Mouse (Mus musculus): ENCODE data around the gene Crp.

Gene Crp

DNA sequence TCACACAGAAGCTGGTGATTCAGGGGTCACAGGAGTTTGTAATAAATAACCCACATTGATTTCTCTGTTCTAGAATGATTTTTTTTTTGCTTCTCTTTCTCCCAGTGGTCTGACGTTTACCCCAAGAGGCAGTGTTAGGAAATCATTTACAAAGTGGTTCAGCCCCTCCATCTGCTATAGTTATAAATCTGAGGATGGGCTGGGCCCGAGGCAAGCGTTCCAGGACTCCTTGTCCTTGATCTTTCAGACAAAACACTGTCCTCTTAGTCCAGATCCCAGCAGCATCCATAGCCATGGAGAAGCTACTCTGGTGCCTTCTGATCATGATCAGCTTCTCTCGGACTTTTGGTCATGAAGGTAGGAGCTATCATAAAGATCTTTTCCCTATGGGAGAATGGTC is at the start of gene Crp:
Gene Crp, plus strand, starts transcription at position 212 of the 400 bp plus-strand sequence.
- DNase-seq (ENCODE audit: low read depth, low spot score) = peak; percentile 28

- DNase-seq (ENCODE audit: low read depth, low spot score) = no peak
Measured at GRCm38 (mm10) chr1:172649396-172649795, 48.5 kb upstream of the Crp start.

GRCm38 (mm10) chr1:172650519-172651287 is 47.2 kb upstream of the Crp start:
- no peak for DNase-seq (ENCODE audit: low read depth, low spot score)

- DNase-seq (ENCODE audit: low read depth, low spot score) = no peak
Measured at GRCm38 (mm10) chr1:172651288-172651987, 46.4 kb upstream of the Crp start.

- DNase-seq (ENCODE audit: low read depth, low spot score) = no peak
Measured at GRCm38 (mm10) chr1:172652040-172652662, 45.7 kb upstream of the Crp start.

DNA sequence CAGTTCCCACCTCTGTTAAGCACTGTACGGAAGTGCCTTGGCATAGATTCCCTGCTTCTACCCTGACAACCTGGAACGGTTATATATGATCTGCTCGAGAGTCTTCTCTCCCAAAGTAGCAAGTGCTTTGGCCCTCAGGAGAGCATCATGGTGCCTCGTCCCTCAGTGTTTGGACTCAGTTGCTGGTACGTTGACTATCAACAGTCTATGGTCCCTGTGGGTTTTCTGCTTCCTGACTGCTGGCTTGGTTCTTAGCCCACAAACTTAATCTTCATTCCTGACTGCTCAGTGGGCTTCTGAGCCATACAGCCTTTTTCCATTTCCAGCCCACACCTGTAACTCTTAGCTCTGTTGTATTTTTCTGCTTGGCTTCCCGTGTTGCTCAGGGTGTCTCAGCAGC is 44.0 kb upstream of the Crp start:
- no peak for DNase-seq (ENCODE audit: low read depth, low spot score)

- DNase-seq (ENCODE audit: low read depth, low spot score) = no peak
Measured at GRCm38 (mm10) chr1:172657266-172657665, 40.6 kb upstream of the Crp start.

DNA sequence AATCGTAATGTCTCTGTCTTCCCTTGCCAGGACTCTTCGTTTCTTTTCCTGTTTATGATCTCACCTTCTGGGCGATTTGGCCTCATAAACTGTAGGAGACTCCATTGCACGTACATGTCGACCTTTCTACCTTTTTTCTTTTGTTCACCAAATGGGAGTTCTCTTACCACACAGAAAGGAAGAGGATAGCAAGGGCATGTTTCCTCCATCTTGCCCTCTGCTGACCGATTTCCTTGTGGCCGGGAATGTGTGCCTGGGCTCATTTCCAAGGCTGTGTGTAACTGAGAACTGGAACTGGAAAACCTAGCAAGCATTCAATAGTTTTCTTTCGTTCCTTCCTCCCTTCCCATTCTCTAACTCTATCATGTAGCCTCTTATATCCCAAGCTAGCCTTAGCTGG is 38.2 kb upstream of the Crp start:
- DNase-seq (ENCODE audit: low read depth, low spot score) = no peak

DNA sequence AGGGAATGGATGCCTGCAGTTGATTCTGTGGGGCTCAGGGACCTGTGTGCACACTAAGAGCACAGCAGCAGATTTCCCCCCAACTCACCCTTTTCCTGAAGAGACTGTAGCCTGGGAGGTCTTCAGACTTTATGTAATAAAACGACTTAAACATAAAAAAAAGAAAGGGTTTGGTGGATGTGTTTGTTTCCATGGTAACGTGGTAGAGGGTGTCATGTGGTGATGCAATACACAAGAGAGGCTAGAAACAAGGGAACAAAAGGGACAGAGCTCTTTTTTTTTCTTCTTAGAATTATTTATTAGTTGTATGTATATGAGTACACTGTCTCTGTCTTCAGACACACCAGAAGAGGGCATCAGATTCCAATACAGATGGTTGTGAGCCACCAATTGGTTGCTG is 32.4 kb upstream of the Crp start:
- DNase-seq (ENCODE audit: low read depth, low spot score) = no peak

DNA sequence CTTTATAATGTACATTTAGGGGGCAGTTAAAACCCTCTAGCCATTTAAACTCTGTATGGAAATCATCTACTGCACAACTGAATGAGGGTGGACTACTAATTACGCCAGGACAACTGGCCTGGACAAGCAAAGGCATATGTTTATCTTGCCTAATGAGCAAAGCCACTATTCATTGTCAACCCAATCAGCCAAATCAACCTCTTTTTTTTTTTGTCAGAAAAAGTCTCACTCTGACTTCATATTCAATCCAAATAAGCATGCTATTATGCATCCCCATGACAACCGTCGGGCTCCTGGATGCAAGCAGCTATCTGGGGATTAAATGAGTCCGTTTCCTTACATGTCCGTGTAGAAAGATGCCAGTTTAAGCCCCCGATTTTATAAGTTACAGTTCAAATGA is 30.3 kb upstream of the Crp start:
- no peak for DNase-seq (ENCODE audit: low read depth, low spot score)

DNA sequence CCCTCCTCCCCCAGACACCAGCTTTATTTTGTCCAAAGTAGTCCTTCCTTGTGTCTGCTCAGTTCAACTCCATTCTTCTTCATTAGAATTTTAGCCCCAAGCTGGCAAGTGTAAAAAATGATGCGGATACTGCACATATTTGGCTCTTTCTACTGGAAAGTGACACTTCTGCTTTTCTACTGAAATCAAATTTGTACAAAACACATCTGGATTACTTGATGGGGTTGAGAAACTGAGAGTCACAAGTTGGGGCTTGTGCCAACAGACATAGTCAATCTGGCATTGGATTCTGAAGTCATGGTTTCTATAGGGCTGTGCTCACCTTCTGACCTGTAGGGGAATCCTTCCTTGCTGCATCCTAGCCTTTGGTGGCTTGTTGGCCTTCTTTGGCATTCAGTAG is 27.1 kb upstream of the Crp start:
- no peak for DNase-seq (ENCODE audit: low read depth, low spot score)

GRCm38 (mm10) chr1:172680742-172681141 is 17.1 kb upstream of the Crp start:
- DNase-seq (ENCODE audit: low read depth, low spot score) = no peak

- DNase-seq (ENCODE audit: low read depth, low spot score) = no peak
Measured at GRCm38 (mm10) chr1:172683551-172683950, 14.3 kb upstream of the Crp start.

DNA sequence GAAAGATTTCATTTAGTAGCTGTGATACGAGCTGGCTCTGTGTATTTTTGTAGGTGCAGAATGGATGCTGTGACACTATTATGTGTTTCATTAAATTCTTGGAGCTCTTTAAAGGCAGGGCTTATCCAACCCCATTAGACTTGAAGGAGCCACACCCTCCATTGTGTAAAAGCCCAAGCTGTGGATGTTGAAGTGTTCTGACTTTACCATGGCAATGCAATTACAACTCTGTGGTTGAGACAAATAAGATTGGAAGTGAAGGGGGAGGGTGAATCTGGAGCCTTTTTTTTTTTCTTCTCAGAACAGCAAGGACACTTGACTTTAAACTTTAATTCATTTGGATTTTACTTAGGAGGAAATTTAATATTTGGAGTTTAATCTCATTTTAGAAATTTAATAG is 13.9 kb upstream of the Crp start:
- DNase-seq (ENCODE audit: low read depth, low spot score) = no peak

- DNase-seq (ENCODE audit: low read depth, low spot score) = no peak
Measured at GRCm38 (mm10) chr1:172685178-172685577, 12.7 kb upstream of the Crp start.

DNA sequence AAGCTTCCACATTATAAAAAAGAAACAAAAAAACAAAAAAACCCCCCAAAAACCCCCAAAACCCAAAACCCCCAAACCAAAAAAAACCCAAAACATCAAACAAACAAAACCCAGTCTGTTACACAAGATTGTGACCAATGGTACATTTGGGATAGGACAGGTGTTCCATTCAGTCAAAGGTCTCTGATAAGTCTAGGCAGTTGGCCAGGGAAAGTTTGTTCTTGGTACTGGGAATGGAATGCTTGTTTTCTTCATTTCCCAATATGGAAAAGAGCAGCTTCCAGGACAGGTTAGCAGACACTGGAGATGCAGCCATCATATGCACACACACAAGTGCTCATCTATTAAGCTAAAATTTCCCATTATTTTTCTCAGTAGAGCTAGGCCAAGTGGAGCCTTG is 433 bp upstream of the Crp start:
- no peak for DNase-seq (ENCODE audit: low read depth, low spot score)

- DNase-seq (ENCODE audit: low read depth, low spot score) = no peak
Measured at GRCm38 (mm10) chr1:172700814-172701213, 3.0 kb downstream of the Crp start.

DNA sequence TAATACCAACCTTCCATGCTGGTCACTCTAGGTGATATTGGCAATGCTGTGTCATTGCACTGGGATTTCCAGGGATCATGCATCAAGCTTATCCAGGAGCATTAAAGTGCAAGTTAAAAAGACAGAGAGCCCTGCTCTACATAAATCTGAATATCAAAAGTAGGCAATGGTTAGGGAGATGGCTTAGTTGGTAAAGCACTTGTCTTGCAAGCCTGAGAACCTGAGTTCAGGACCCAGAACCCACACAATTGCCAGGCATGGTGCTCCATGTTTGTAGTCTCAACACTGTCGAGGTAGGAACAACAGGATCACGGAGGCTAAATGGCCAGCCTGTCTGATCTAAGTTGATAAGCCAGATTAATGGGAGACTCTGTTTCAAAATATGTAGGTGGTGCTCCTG is 3.5 kb downstream of the Crp start:
- no peak for DNase-seq (ENCODE audit: low read depth, low spot score)

- no peak for DNase-seq (ENCODE audit: low read depth, low spot score)
Measured at GRCm38 (mm10) chr1:172701901-172702300, 4.0 kb downstream of the Crp start.

GRCm38 (mm10) chr1:172704769-172705168 is 6.9 kb downstream of the Crp start:
- peak; percentile 61 for DNase-seq (ENCODE audit: low read depth, low spot score)

GRCm38 (mm10) chr1:172706243-172706642 is 8.4 kb downstream of the Crp start:
- peak; percentile 46 for DNase-seq (ENCODE audit: low read depth, low spot score)

- no peak for DNase-seq (ENCODE audit: low read depth, low spot score)
Measured at GRCm38 (mm10) chr1:172709788-172710350, 12.0 kb downstream of the Crp start.

All from mesoderm, embryonic 11.5 days (tissue).